Mouse (Mus musculus): Measurements from ENCODE around the gene Dnttip1. TPM values are rescaled to one million over a fixed set of nuclear protein-coding genes. Genes with fewer than 3 reads are reported as not detected.

The Dnttip1 gene
- total RNA-seq, 2 experiments from 2014 or later = 34.0 to 37.7 TPM

DNA sequence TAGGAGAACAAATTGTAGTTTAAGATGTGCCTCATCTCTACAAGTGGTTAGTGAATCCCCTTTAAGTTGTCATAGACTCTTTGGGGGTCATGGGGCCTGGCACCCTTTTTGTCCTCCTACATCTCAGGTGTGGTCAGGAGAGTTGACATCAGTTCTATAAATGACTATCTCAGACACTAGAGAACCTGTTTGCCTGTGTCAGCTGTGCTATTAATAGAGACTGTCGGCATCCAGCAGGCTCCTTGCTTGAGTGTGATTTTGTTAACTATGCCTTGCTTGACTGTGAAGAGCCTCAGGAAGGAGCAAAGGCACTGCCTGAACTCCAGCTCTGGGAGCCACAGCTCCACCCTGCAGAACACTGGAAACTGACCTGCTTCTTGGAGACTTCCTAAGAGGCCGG, 9.0 kb downstream of the Dnttip1 start:
- DNase-seq = no peak

DNA sequence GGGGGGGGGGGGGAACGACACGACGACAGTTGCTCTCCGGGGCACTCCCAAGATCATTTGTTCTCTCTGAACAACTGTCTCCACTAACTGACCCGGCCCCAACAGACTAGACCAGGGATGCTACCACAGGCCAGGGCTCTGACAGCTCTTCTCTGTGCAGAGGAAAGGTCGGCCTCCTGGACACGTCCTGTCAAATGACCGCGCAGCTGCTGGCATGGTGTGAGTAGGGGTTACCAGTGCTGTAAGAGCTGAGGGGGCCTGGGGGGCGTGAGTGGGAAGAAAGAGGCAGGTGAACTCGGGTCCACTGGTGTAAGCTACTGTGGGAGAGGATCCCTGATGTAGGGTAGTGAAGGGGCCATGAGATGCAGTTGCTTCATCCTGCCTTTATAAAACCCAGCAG, 12.1 kb downstream of the Dnttip1 start:
- DNase-seq = no peak

DNA sequence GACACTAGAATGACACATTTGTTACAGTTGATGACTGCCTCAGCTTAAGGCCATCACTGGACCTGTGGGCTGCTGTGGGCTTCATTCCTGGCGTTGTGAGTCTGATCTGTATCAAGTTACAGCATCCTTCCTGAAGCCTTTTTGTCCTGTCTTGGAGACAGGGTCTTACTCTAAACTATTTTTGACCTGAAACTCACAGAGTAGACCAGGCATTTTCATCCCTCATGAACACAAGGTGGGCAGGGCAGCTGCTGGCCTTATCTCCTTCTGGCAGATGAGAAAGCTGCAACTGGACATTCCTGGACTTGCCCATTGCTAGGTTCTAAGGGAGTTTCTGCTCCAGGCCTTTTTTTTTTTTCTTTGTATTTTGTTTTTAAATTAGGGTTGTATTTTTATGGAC, 12.9 kb downstream of the Dnttip1 start:
- DNase-seq = no peak

DNA sequence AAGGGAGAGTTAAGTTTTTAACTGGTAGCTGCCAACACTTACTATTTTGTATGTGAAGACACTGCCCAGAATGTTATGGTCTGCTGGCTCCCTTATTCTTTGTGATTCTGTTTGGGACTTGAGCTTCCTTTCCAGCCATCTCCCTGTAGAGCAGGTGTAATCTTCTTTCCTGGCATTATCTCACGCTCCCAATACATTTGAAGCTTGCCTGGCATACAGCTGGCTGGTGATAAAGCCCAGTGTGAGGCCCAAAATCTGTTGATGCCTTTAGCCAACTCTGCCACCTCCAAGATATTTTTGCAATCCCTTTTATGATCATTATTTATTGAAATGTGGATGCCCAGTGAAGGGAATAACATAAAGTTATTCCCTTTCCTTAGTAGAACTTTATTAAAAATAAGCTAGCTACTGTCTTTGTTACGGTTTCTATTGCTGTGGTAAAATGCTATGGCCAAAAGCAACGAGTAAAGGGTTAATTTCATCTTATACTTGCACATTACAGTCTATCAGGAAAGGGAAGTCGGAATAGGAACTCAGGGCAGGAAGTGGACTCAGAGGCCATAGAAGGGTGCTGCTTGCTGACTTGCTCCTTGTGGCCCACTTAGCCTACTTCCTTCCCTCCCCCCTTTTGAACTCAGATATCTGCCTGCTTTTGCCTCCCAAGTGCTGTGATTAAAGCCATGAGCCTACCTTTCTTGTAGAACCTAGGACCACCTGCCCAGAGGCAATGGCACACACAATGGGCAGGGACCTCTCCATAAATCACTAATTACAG, 14.5 kb downstream of the Dnttip1 start:
- no peak for DNase-seq

DNA sequence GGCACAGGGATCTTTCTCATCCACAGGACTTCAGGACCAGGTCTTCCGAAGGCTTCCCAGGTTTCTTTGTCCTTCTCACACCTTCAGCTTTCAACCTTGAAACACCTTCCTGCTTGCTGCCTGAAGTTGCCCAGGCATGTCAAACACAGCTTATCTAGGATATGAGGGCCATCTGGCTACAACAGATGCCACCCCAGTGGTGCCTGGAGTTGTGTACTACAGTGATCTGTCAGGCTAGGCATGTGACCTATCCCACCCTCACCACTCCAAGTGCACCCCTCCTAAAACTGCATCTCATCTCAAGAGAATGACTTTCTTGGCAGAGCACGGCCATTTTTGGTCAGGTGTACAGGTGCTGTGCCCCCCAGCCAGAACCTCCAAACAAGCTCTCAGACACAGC, 15.7 kb downstream of the Dnttip1 start:
- no peak for DNase-seq

DNA sequence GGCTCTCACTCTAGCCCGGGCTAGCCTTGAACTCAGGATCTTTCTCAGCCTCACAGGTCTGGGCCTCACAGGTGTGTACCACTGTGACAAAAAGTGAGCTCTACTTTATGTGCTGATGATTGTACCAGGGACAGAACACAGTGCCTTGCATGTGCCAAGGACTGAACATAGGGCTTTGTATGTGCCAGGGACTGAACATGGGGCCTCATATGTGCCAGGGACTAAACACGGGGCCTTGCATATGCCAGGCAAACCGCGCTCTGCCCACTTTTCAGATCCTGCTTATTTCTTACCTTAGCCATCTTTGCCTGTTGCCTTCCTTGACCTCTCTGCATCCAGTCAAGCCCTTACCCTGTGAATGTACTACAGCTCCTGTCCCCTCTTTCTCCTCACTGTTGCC, 16.2 kb downstream of the Dnttip1 start:
- DNase-seq = no peak

DNA sequence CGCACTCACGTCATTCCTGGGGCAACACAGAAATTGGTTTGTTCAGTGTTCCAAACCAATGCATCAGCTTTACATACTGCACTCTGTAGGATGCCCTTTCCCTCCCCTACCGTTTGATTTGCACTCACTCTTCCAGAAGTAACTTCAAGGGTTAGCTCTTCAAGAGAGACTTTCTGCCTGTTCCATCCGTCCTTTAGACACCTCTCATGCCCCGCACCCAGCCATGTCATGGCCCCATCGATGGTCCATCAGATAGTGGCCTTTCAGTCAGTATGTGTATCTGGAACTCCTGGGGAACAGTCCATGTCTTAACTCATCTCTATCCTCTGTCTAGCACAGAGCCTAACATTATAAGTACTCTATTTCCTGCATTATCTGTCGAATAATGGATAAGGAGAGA, 16.8 kb downstream of the Dnttip1 start:
- DNase-seq = no peak

DNA sequence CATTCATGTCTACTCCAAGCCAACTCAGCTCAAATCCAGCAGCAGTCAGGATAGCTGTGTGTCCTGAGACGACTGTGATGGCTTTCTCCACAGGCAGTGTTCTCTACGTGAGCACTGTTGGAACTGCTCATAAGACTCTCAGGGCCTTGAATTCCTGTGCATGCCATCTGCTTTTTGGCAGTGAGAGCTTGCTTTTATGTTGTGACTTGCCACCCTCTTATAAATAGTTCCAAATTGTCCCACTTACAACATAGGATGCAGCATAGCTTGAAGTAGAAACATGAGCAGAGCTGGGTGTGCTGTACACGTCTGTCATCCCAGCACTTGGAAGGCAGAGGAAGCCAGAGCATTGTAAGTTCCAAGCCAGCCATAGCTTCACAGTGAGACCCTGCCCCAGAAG, 20.1 kb downstream of the Dnttip1 start:
- DNase-seq = no peak

DNA sequence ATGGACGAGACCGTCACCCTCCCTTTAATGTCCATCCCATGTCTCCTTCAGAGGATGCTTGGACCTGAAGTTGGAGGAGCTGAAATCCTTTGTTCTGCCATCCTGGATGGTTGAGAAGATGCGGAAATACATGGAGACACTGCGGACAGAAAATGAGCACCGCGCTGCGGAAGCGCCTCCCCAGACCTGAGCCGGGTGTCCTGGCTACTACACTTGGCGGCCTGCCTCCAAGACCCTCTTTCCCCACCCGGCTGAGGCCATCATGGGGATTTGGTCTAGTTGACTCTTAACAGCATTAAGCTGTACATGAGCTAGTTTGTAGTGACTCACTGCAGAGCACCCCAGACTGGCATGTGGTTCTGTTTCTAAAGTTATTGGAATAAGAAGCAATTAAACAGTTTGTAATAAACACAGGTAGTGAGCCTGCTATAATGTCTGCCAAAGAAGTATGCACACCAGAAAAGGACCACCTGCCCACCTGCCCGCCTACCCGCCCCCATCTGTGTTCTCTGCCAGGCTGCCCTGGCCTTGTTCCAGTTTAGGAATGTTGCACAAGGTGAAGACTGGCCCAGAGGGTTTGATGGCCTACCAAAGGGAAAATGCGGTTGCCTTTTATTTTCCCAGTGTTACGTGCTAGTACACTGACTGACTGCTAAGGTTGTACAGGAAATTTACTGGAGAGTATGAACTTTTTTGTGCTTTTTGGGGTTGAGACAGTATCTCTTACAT, 22.2 kb downstream of the Dnttip1 start:
- no peak for DNase-seq

DNA sequence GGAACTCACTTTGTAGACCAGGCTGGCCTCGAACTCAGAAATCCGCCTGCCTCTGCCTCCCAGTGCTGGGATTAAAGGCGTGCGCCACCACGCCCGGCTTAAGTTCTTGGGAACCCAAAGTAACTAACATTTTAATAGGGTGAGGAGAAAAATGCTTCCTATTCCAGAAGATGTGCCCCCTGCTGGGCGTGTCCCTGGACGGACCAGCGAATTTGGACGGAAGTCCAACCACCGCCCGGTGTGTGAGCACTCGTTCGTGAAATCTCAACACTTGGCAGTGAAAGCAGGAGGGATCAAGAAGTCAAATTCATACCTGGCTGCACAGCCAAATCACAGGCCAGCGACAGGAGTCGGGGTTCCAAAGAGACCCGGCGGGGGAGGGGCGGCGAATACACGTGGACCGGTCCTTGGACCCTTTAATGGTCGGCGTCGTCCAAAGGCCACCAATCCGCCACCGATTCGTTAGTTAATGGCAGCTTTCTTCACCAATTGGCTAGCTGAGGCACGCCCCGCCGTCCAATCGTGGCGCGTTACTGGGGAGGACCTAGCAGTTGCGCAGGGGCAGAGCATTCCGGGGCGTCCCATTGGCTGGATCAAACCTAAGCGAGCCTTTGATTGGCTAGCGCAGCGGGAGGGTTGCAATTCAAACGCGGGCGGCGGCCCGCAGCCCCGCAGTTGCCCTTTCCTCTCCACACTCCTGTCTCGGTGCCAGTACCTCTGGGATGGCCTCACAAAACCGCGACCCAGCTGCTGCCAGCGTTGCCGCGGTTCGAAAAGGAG, 23.7 kb downstream of the Dnttip1 start, which contains the start of gene Ube2c:
TSS of gene Ube2c (plus strand) at position 641 of the 780 bp plus-strand sequence.
- DNase-seq = peak; percentile 96 to 98

DNA sequence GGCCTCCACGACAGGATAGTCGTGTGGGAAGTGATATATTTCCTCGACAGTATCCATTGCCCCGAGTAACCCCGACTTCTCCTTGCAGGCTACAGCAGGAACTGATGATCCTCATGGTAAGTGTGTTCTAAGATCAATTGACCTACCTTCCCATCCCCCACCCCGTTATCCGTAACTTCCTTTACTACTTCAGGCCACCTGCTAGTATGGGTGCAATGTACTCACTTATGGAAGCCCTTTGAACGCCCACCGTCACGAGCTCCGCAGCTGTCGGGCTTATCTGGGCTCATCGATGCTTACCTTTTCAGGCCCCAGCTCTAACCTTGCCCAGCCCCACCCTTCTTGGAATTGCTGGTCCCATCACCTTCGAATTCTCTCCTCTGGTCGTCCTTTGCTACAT, 24.5 kb downstream of the Dnttip1 start:
- no peak for DNase-seq

DNA sequence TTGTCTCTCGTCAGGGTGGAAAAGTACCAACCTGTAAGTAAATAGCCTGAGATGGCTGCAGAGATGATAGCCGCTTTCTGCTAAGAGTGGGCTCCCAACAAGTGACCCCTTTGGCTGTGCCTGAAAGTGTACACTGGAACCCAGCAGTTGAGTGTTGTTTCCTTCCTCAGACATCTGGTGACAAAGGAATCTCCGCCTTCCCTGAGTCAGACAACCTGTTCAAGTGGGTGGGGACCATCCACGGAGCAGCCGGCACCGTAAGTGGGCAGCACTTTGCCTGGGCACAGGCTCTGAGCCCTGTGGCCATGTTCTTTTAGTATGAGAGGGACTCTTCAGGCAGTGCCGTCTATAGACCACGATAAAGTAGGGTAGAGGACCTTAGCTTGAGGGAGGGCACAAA, 25.3 kb downstream of the Dnttip1 start:
- DNase-seq = no peak

DNA sequence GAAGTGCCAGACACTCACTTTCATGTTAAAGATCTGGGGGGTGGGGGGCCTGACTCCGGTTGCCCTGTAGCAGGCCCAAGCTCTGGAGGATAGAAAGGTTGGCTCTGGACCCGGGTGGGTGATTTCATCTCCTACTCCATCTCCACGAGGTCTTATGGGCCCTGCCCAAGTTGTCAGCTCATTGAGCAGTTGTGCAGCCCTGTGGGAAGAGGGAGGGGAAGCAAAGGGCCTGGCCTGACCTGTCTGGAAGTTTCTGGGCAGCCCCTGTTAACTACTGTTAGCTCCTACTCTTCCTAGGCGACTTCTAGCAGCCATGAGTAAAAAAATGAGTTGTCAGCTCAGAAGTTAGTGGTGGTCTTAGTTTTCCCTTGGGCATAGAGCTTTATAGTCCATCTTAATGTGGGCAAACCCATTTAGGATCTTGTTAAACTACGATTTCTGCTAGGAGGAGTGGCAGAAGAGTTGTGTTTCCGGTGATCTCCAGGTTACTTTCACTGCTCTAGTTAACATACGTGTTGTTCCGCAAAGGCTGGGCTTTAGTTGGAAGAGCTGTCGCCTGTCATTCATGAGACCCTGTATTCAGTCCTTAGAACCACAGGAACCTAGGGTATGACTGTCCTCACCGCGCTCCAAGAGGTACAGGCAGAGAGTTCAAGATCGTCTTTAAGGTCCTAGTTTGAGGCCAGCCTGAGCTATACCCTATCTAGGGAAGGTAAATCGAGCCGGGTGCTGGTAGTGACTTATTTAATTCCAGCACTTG, 27.6 kb downstream of the Dnttip1 start:
- DNase-seq = no peak

DNA sequence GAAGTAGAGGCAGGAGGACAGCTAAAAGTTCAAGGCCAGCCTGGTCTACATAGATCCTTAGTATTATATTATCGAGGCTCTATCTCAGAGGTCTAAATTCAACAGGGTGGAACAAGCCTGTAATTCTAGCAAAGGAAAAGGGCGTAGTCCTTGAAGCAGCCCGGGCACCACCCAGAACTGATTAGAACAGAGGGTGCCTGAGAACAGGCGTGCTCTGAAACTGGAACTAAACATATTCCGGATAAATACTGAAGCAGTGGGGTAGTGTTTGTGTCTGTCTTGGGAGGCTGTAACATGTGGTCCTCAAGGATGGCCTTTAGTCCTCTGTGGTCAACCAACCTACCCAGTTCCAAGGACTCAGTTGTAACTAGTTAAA, 28.2 kb downstream of the Dnttip1 start:
- no peak for DNase-seq

DNA sequence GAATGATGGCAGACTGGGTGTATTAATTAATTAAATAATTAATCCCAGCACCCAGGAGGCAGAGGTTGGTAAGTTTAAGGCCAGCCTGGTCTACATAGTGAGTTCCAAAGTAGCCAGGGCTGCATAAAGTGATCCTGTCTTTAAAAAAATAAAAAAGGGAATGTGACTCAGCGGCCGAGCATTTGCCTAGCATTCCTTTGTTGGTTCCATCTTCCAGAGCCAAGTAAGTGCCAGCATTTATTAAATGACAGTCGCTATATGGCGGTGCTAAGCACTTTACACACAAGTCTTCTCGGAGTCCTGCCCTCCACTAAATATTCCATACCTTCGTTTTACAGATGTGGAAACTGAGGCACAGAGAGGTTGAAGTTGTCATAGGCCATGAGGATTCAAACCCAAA, 30.3 kb downstream of the Dnttip1 start:
- DNase-seq = no peak

DNA sequence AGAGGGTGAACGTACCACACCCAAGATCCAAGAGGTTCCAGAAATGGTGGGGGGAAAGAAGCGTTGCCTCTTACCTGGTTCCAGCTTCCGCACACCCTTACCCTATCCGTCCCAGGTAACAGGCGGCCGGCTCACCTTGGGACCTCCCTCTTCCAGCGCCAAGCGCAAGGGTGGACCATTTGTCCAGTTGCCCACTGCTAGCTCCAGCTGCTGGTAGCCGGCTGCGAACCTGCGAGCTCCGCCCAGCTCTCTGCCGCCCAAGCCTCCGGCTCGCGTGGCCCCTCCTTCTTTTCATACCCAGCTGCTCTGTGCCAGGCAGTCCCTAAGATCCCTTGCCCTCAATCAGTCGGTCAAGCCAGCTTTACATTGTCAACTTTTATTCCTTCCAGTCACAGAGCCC, 31.0 kb downstream of the Dnttip1 start:
- no peak for DNase-seq

DNA sequence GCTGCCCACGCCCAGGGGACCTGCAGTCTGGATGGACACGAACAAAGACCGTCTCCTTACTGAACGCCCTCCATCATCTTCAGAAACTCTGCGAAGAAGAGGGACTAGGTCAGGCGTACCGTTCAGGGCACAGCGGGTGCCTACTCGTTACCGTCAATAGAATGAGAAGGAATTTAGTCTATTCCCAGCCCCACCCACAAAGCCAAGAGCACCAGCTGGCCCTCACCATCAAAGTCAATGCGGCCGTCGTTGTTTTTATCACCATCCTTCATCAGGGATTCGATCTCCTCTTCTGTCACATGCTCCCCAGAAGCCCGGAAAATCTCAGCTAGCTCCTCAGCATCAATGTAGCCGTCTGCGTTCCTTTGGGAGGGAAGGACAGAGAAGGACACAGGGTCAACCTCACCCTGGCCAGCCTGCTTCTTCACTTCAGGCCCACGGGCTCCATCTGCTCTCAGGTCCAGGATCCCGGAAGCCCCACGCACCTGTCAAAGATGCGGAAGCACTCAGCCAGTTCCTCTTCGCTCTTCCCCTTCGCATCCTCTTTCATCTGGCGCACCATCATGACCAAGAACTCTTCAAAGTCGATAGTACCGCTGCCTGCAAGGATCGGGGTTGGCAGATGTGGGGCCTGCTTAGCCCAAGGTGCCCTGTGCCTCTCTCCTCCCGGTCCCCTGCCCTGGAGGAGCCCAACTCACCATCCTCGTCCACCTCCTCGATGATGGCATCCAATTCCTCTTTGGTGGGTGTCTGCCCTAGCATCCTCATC, 31.6 kb downstream of the Dnttip1 start:
- DNase-seq = no peak

DNA sequence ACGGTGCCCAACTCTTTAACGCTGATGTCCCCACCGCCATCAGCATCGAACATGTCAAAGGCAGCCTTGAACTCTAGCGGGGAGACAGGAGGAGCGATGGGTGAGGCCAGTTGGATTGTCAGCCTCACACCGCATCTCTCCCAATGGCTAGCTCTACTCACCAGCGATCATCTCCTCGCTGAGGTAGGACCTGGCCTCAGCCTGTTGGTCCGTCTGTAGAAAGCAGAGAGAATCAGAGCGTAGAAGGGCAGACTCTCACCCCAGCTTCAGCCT, 32.2 kb downstream of the Dnttip1 start:
- no peak for DNase-seq

DNA sequence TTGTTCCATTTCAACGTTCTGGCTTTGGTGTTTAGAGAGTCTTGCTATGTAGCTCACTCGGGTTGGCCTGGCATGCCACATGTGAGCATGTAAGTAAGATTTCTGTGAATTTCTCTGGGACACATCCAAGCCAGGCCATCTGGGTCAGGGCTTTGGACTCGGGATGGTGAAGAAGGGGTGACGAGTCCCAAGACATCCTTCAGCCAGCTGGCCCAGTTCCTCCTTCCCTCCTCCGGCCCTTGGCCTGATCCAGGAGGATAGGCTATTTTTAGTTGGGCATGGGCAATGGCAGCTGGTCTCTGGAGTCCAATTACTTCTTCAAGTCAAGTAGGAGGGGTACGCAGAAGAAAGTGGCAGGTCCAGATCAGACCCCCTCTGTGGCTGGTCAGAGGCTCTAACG, 33.0 kb downstream of the Dnttip1 start:
- DNase-seq = no peak

DNA sequence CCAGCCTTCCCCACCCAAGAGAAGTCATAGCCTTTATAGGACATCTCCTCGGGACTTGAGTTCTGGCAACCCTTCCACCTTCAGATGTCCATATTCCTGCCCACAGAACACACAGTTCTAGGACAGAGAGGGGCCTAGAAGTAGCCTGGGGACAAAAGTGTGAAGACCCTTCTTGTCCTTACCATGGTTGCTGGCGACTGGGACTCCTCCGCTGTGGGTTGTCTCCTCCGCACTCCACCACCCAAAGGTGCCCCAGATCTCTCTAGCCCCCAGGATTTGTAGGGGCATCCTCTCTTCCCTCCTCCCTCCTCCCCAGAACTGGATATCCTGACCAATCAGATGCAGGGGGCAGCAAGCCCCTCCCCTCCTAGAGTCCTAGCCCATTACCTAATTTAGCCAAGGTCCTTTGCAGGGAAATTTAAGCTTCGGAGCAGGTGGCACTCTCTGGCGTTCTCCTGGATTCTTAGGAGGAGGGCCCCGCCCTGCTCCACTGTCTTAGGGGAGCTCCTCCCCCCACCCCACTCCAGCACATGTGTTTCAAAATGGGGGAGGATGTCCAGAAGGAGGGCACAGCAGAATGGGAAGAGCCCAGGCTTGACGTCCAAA, 33.8 kb downstream of the Dnttip1 start, which contains the start of gene Tnnc2:
TSS of gene Tnnc2 (minus strand) at position 487 of the 606 bp plus-strand sequence.
- DNase-seq = no peak

DNA sequence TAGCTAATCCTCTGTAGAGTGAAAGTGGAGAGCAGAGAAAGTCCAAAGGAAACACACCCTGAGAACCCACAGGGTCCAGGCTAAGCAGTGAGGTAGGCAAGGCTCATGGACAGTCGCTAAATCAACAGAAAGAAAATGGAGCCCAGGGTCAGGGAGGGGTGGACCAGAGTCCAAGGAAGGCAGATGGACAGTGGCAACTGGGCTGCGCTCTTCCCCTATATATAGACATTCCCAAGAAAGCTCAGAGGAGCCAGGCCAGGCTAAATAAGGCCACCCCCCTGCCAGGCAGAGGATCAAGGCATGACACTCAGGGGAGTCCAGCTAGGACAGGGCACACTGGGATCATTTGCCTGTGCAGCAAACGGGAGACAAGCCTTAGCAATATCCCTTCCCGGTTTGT, 36.1 kb downstream of the Dnttip1 start:
- no peak for DNase-seq

All from layer of hippocampus, postnatal 36 days (tissue).